Mouse (Mus musculus): ENCODE results near the gene Gm28897. TPM values are rescaled to one million over a fixed set of nuclear protein-coding genes. Genes with fewer than 3 reads are reported as not detected.

Gene Gm28897
- not detected for total RNA-seq (2023)

GRCm38 (mm10) chrY:80926695-80927094 lies at the start of gene Gm28897:
Gene Gm28897, plus strand, starts transcription at chrY:80926995.

Measured in CD8-positive naive resting alpha-beta T cell, adult 57 days (primary cell).